Mouse (Mus musculus): ENCODE measurements around the gene Rec114. TPM values are rescaled to one million over a fixed set of nuclear protein-coding genes. Genes with fewer than 3 reads are reported as not detected.
A peak's percentile ranks its signal among the peaks of the same experiment; 100 is the strongest.

Gene Rec114
- 2.1 and 2.9 TPM in 2 replicates for polyA plus RNA-seq (2015; fragmentation: Nextera tagmentation; extraction: Ambion mirVana)

DNA sequence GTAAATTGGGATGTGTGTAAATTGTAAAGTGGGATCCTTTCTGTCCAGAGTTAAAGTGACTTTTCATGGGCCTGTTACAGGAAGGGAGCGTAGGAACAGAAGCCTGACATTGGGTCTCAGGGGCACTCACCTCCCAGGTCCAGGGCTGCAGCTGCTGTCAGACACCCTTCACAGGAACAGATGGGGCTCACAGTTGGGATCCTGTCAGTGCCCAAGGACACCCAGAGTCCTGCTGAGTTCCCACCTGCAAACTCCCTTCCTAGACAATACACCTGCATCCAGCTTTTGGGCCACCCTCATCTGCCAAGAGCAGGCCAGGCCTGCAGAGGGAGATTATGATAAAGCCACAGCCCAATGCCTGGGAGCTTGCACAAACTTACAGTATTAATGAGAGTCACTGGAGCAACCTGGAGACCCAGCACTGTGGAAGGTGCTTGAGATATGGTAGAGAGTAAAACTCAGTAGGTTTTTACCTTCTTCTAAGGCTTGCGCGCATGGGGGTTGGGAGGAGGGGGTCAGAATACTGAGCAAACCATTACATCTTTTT, at the start of gene Rec114:
Gene Rec114 (minus strand): TSS at position 263 of the 547 bp plus-strand sequence.
- no peak within 1 kb of the TSS for H3K4me3 ChIP-seq (replicated peaks)
- H3K27me3 ChIP-seq (replicated peaks) = no peaks in the 10 kb centered on the region
- no peak within 1 kb of the TSS for H3K9ac ChIP-seq (replicated peaks)
- no peak within 1 kb of the TSS for H3K4me2 ChIP-seq
- peaks cover 10% of the 10 kb centered on the region for H3K4me1 ChIP-seq
- H3K9me3 ChIP-seq (replicated peaks) = no peaks in the 10 kb centered on the region
- H3K27ac ChIP-seq (replicated peaks) = no peak within 1 kb of the TSS
- ATAC-seq (ENCODE audit: low FRiP score) = no peak
- 80% methylated on average over 3 of the region's 3 CpGs for WGBS
- H3K36me3 ChIP-seq = no peaks in the 10 kb centered on the region

GRCm38 (mm10) chr9:58789476-58789875, 45.7 kb upstream of the Rec114 start:
- Histone ChIP-seq H3K4me1 (no peaks in the 10 kb centered on the region), H3K9ac (replicated peaks) (no peak overlapping the region), H3K27me3 (replicated peaks) (no peaks in the 10 kb centered on the region), H3K9me3 (replicated peaks) (no peaks in the 10 kb centered on the region), H3K36me3 (no peaks in the 10 kb centered on the region), H3K27ac (replicated peaks) (no peak overlapping the region), H3K4me3 (replicated peaks) (no peak overlapping the region), H3K4me2 (no peak overlapping the region)
- WGBS = 81% methylated on average over 3 of the region's 3 CpGs
- ATAC-seq (ENCODE audit: low FRiP score) = no peak

DNA sequence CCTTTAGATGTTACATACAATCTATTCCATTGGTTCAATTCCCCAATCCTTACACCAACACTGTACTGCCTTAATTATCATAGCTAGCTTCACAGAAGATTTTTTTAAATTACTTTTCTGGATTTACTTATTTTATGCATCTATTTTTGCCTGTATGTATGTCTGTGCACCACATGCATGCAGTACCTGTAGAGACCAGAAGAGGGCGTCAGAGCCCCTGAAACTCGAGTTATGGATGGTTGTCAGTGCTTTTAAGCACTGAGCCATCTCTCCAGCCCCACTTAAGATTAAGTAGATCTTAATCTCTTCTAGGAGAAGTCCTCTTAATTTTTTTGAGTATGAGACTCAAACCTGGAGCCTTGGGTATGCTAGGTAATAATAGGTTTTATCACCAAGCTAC, 31.6 kb upstream of the Rec114 start:
- ATAC-seq (ENCODE audit: low FRiP score) = no peak
- Histone ChIP-seq H3K9me3 (replicated peaks) (no peaks in the 10 kb centered on the region), H3K27ac (replicated peaks) (no peak overlapping the region), H3K4me1 (no peaks in the 10 kb centered on the region), H3K4me3 (replicated peaks) (no peak overlapping the region), H3K36me3 (no peaks in the 10 kb centered on the region), H3K27me3 (replicated peaks) (no peaks in the 10 kb centered on the region), H3K9ac (replicated peaks) (no peak overlapping the region), H3K4me2 (no peak overlapping the region)
- 17% methylated on average over 2 of the region's 2 CpGs for WGBS

DNA sequence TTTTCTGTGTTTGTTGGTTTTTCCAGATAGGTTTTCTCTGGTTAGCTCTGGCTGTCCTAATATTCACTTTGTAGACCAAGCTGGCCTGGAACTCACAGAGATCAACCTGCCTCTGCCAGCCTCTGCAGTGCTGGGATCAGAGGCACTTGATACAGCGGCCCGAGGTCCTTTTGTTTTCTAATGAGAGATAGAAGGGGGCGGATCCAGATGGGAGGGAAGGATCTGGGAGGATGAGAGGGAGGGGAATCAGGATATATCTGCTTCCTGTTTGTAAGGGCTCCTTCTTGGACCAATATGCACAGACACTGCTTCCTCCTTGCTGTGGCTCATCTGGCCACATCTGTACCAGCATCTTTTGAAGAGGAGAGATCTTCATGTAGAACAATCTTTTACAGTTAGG, 31.0 kb upstream of the Rec114 start:
- no peak overlapping the region for H3K9ac ChIP-seq (replicated peaks)
- no peak overlapping the region for H3K27ac ChIP-seq (replicated peaks)
- no peaks in the 10 kb centered on the region for H3K9me3 ChIP-seq (replicated peaks)
- H3K36me3 ChIP-seq = no peaks in the 10 kb centered on the region
- H3K4me2 ChIP-seq = no peak overlapping the region
- ATAC-seq (ENCODE audit: low FRiP score) = no peak
- peaks cover 3% of the 10 kb centered on the region; the same call in 1 of the 2 replicates for H3K4me1 ChIP-seq
- 67% methylated on average over 3 of the region's 3 CpGs for WGBS
- no peak overlapping the region for H3K4me3 ChIP-seq (replicated peaks)
- no peaks in the 10 kb centered on the region for H3K27me3 ChIP-seq (replicated peaks)

DNA sequence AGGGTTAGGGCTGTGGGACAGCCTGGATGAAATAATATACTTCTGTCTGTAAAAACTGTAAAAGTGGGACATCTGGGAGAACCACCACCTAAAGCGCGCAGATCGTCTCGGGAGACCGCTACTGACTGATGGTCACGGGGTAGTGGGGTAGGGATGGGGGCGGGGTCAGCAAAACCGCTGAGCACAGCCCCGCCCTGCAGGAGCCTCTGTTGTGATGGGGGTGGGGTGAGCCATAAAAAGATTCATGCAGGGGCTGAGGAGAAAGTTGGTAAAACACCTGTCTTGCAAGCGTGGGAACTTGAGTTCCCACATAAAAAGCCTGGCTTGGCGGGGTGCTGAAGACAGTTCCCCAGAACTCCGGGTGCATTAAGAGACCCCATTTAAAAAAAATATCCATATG, 26.2 kb upstream of the Rec114 start:
- H3K9me3 ChIP-seq (replicated peaks) = no peaks in the 10 kb centered on the region
- 0 out of 2 replicates have a peak overlapping the region, but pooled peaks have one; percentile 17 for H3K4me2 ChIP-seq
- H3K27ac ChIP-seq (replicated peaks) = no peak overlapping the region
- no peaks in the 10 kb centered on the region for H3K36me3 ChIP-seq
- no peaks in the 10 kb centered on the region for H3K27me3 ChIP-seq (replicated peaks)
- peaks cover 8% of the 10 kb centered on the region; the same call in 1 of the 2 replicates for H3K4me1 ChIP-seq
- no peak for ATAC-seq (ENCODE audit: low FRiP score)
- WGBS = 58% methylated on average over 12 of the region's 12 CpGs
- no peak overlapping the region for H3K9ac ChIP-seq (replicated peaks)
- H3K4me3 ChIP-seq (replicated peaks) = no peak overlapping the region

DNA sequence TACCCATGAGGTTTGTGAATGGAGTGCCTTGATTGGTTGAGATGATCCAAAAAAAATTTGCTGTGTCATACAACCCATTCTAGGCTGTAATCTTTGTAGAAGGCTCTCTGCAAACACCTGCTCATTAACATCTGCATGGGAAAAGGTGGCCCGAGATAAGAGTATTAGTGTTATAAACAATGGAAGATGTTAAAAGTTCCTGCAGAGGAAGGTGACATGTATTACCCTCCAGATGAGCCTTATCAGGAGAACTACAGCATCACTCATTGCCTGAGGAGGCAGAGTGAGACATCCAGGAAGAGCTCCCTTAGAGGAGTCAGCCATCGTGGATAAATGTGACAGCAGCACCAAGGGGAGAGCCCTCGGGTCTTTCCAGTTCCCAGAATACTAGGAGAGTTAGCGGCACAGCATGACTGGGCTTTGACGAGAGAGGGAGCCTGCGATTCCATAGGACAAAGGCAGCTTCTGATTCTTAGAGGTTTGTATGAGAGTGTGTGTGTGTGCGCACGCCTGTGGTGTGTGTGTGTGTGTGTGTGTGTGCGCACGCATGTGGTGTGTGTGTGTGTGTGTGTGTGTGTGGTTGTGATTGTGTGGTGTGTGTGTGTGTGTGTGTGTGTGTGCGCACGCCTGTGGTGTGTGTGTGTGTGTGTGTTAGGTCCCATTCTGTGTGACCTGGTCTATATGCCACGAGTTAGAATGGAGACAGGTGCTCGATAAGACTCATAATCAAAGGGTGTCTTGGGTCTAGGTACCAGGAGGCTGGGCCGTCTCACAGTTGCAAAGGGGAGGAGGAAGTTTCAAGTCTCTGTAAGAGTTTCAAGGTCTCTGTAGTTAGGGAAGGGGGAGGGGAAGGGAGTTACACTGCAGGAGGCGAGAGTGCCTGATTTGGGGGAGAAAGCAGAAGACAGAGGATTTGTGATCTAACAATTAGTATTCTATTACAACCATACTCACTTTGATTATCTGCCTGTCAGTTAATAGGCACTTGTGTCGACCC, 23.5 kb upstream of the Rec114 start:
- Histone ChIP-seq H3K27ac (replicated peaks) (no peak overlapping the region), H3K9ac (replicated peaks) (no peak overlapping the region), H3K9me3 (replicated peaks) (no peaks in the 10 kb centered on the region), H3K27me3 (replicated peaks) (no peaks in the 10 kb centered on the region), H3K4me2 (no peak overlapping the region), H3K4me1 (peaks cover 8% of the 10 kb centered on the region; the same call in 1 of the 2 replicates), H3K36me3 (no peaks in the 10 kb centered on the region), H3K4me3 (replicated peaks) (no peak overlapping the region)
- WGBS = 71% methylated on average over 17 of the region's 17 CpGs
- peak; percentile 93 for ATAC-seq (ENCODE audit: low FRiP score)

DNA sequence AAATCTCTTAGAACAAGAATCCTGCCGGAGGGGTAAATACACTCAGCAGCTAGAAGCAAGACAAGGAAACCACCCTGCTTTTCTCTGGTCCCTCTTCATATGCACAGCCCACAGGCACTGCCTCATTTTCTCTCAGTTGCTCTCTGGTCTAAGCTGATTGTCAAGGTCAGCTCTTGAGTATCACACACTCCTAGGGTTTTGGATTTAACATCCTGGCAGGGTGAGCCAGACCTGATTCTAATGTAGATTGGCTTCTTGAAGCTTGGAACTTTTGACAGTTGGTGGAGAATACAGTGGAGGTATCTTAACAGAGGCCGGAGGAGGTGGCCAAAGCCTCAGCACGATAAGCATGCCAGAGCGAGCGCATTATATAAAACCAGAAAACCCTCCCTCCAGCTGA, 20.6 kb upstream of the Rec114 start:
- Histone ChIP-seq H3K9ac (replicated peaks) (no peak overlapping the region), H3K36me3 (no peaks in the 10 kb centered on the region), H3K4me1 (peaks cover 3% of the 10 kb centered on the region; the same call in 1 of the 2 replicates), H3K4me3 (replicated peaks) (no peak overlapping the region), H3K4me2 (no peak overlapping the region), H3K27ac (replicated peaks) (no peak overlapping the region), H3K27me3 (replicated peaks) (no peaks in the 10 kb centered on the region), H3K9me3 (replicated peaks) (no peaks in the 10 kb centered on the region)
- ATAC-seq (ENCODE audit: low FRiP score) = no peak
- 80% methylated on average over 5 of the region's 5 CpGs for WGBS

DNA sequence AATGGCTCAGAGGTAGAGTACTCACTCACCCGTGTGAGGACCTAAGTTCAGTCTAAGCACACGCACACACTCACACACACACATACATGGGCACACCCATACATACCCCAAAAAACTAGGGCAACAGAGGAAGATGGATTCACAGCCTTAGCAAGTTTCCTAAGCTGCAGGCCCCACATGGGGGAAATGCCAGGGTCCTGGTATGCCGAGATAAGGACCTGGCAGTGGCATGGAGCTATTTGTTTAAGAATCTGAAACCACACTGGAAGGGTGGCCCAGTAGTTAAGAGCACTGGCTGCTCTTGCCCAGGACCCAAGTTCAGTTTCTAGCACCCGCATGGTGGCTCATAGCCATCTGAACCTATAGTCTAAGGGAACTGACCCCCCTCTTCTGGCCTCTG, 19.4 kb upstream of the Rec114 start:
- no peak for ATAC-seq (ENCODE audit: low FRiP score)
- Histone ChIP-seq H3K4me1 (no peaks in the 10 kb centered on the region), H3K36me3 (no peaks in the 10 kb centered on the region), H3K27ac (replicated peaks) (no peak overlapping the region), H3K4me3 (replicated peaks) (no peak overlapping the region), H3K9me3 (replicated peaks) (no peaks in the 10 kb centered on the region), H3K27me3 (replicated peaks) (no peaks in the 10 kb centered on the region), H3K4me2 (no peak overlapping the region), H3K9ac (replicated peaks) (no peak overlapping the region)
- WGBS = 94% methylated on average over 4 of the region's 4 CpGs

- H3K4me1 ChIP-seq = no peaks in the 10 kb centered on the region
- no peaks in the 10 kb centered on the region for H3K9me3 ChIP-seq (replicated peaks)
- ATAC-seq (ENCODE audit: low FRiP score) = no peak
- no peak overlapping the region for H3K27ac ChIP-seq (replicated peaks)
- no peaks in the 10 kb centered on the region for H3K36me3 ChIP-seq
- H3K4me2 ChIP-seq = no peak overlapping the region
- no peak overlapping the region for H3K4me3 ChIP-seq (replicated peaks)
- H3K9ac ChIP-seq (replicated peaks) = no peak overlapping the region
- WGBS = 53% methylated on average over 2 of the region's 2 CpGs
- no peaks in the 10 kb centered on the region for H3K27me3 ChIP-seq (replicated peaks)
Measured at GRCm38 (mm10) chr9:58762086-58762485, 18.3 kb upstream of the Rec114 start.

DNA sequence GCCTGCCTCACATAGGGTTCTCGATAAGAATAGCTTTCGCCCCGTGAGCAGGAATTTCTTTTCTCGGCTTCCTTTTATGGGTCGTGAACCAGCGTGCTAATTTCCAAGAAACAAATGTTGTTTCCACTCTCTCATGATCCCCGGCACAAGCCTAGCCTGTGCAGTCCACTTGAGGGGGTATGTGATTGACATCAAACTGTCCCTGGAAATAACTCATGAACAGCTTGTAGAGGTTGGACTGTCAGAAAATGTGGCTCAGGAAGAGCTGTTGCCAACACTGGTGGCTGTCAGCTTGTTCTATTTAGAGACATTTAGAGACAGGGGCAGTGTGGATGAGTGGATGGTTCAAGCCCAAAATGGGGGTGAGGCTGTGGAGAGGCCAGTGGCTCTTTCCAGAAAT, 15.0 kb upstream of the Rec114 start:
- Histone ChIP-seq H3K27me3 (replicated peaks) (no peaks in the 10 kb centered on the region), H3K4me3 (replicated peaks) (no peak overlapping the region), H3K9me3 (replicated peaks) (no peaks in the 10 kb centered on the region), H3K27ac (replicated peaks) (no peak overlapping the region), H3K4me2 (no peak overlapping the region), H3K36me3 (no peaks in the 10 kb centered on the region), H3K9ac (replicated peaks) (no peak overlapping the region), H3K4me1 (no peaks in the 10 kb centered on the region)
- 90% methylated on average over 7 of the region's 7 CpGs for WGBS
- ATAC-seq (ENCODE audit: low FRiP score) = no peak

- H3K4me1 ChIP-seq = no peaks in the 10 kb centered on the region
- H3K9ac ChIP-seq (replicated peaks) = no peak overlapping the region
- H3K4me2 ChIP-seq = no peak overlapping the region
- no peak overlapping the region for H3K4me3 ChIP-seq (replicated peaks)
- H3K36me3 ChIP-seq = no peaks in the 10 kb centered on the region
- WGBS = 80% methylated on average over 12 of the region's 12 CpGs
- ATAC-seq (ENCODE audit: low FRiP score) = no peak
- no peaks in the 10 kb centered on the region for H3K9me3 ChIP-seq (replicated peaks)
- H3K27ac ChIP-seq (replicated peaks) = no peak overlapping the region
- H3K27me3 ChIP-seq (replicated peaks) = no peaks in the 10 kb centered on the region
Measured at GRCm38 (mm10) chr9:58756371-58757132, 12.8 kb upstream of the Rec114 start.

Data from neural tube, embryonic 15.5 days (tissue).